Comparison of ENCODE assay signal across 16 mouse cellular contexts in genomic region chr13:59323441-59323840, GRCm38 (mm10).
A peak's percentile ranks its signal among the peaks of the same experiment; 100 is the strongest.
DNase-seq lines count a peak whose midpoint lies in the region; ATAC-seq lines count a peak whose summit lies in the region.
"Had no signal": no experiment of that assay in that cellular context is flagged by ENCODE, and none has a peak within 500 bp of the region (broad histone marks: within the 10 kb centered on the region; RNA-seq: fewer than 3 reads in every experiment).

No protein-coding gene starts in this region.

- ATAC-seq in hindbrain, embryonic 11.5 days (ENCODE audit: low FRiP score) = no peak
- no peak for ATAC-seq in hindbrain, embryonic 13.5 days (ENCODE audit: low FRiP score)
- ATAC-seq in neural tube, embryonic 15.5 days (ENCODE audit: low FRiP score) = no peak

- no peak overlapping the region for H3K4me2 ChIP-seq in hindbrain, embryonic 11.5 days (replicated peaks; ENCODE audit: low read depth, low read length)
- H3K4me2 ChIP-seq in hindbrain, embryonic 13.5 days = no peak overlapping the region
- no peak overlapping the region for H3K4me2 ChIP-seq in neural tube, embryonic 15.5 days
- H3K4me2 ChIP-seq: heart, embryonic 15.5 days; lung, embryonic 15.5 days had no signal

- H3K4me3 ChIP-seq in hindbrain, embryonic 11.5 days (ENCODE audit: low read depth, low read length) = no peak overlapping the region
- no peak overlapping the region for H3K4me3 ChIP-seq in hindbrain, embryonic 13.5 days
- H3K4me3 ChIP-seq in neural tube, embryonic 15.5 days (replicated peaks) = no peak overlapping the region
- H3K4me3 ChIP-seq: erythroblast, embryonic 14.5 days; heart, embryonic 15.5 days; left cerebral cortex, adult 2 months; lung, embryonic 15.5 days had no signal

- H3K4me1 ChIP-seq in hindbrain, embryonic 11.5 days (replicated peaks; ENCODE audit: control insufficient read depth, insufficient read depth, low read length) = no peaks in the 10 kb centered on the region
- 0 out of 2 replicates have a peak, but pooled peaks cover 4% of the 10 kb centered on the region for H3K4me1 ChIP-seq in hindbrain, embryonic 13.5 days (replicated peaks)
- 0 out of 2 replicates have a peak, but pooled peaks cover 3% of the 10 kb centered on the region for H3K4me1 ChIP-seq in neural tube, embryonic 15.5 days
- H3K4me1 ChIP-seq: heart, embryonic 15.5 days; lung, embryonic 15.5 days had no signal

- no peaks in the 10 kb centered on the region for H3K36me3 ChIP-seq in hindbrain, embryonic 11.5 days (ENCODE audit: control insufficient read depth, insufficient read depth, low read length)
- H3K36me3 ChIP-seq in hindbrain, embryonic 13.5 days = no peaks in the 10 kb centered on the region
- H3K36me3 ChIP-seq in neural tube, embryonic 15.5 days = no peaks in the 10 kb centered on the region
- H3K36me3 ChIP-seq: heart, embryonic 15.5 days; lung, embryonic 15.5 days had no signal

- no peak overlapping the region for H3K9ac ChIP-seq in hindbrain, embryonic 11.5 days (ENCODE audit: low read depth, low read length)
- no peak overlapping the region for H3K9ac ChIP-seq in hindbrain, embryonic 13.5 days
- H3K9ac ChIP-seq in neural tube, embryonic 15.5 days (replicated peaks) = no peak overlapping the region
- H3K9ac ChIP-seq: heart, embryonic 15.5 days; lung, embryonic 15.5 days had no signal

- H3K27ac ChIP-seq in hindbrain, embryonic 11.5 days (ENCODE audit: low read depth, low read length) = no peak overlapping the region
- no peak overlapping the region for H3K27ac ChIP-seq in hindbrain, embryonic 13.5 days
- no peak overlapping the region for H3K27ac ChIP-seq in neural tube, embryonic 15.5 days (replicated peaks)
- H3K27ac ChIP-seq: heart, embryonic 15.5 days; left cerebral cortex, adult 2 months; lung, embryonic 15.5 days had no signal

- peak; percentile 54 for DNase-seq in hindbrain, embryonic 11.5 days (ENCODE audit: low spot score)
- peak; percentile 43 for DNase-seq in neural tube, embryonic 10.5 days (ENCODE audit: extremely low spot score, low spot score)
- peak; percentile 17 for DNase-seq in embryo, embryonic 9.5 days (ENCODE audit: extremely low spot score)
- DNase-seq in retina, postnatal 1 day = peak; percentile 34
- no peak for DNase-seq in heart, adult 11 months
- no peak for DNase-seq in ovary, adult 18-20 months (ENCODE audit: low spot score)
- DNase-seq: cerebellum, adult 11-12 months; kidney, adult 11 months; right cerebral cortex, postnatal 14 days had no signal

- 51% methylated on average over 5 of the region's 5 CpGs for WGBS in hindbrain, embryonic 11.5 days
- 53% methylated on average over 5 of the region's 5 CpGs for WGBS in hindbrain, embryonic 13.5 days
- WGBS in neural tube, embryonic 15.5 days = 46% methylated on average over 5 of the region's 5 CpGs

- no peaks in the 10 kb centered on the region for H3K27me3 ChIP-seq in hindbrain, embryonic 11.5 days (ENCODE audit: control insufficient read depth, insufficient read depth, low read length)
- H3K27me3 ChIP-seq in hindbrain, embryonic 13.5 days = no peaks in the 10 kb centered on the region
- no peaks in the 10 kb centered on the region for H3K27me3 ChIP-seq in neural tube, embryonic 15.5 days (replicated peaks)
- H3K27me3 ChIP-seq: CH12.LX; heart, embryonic 15.5 days; lung, embryonic 15.5 days had no signal

- H3K9me3 ChIP-seq in hindbrain, embryonic 11.5 days (ENCODE audit: control insufficient read depth, low read length) = no peaks in the 10 kb centered on the region
- no peaks in the 10 kb centered on the region for H3K9me3 ChIP-seq in hindbrain, embryonic 13.5 days
- H3K9me3 ChIP-seq in neural tube, embryonic 15.5 days (replicated peaks) = no peaks in the 10 kb centered on the region
- H3K9me3 ChIP-seq: heart, embryonic 15.5 days; lung, embryonic 15.5 days had no signal

Comparison
In these comparisons a context has a peak if more than half of its experiments do, and no peak if none do; other contexts are left out.
1. DNase-seq: peak in hindbrain, embryonic 11.5 days (single experiment), neural tube, embryonic 10.5 days (single experiment), embryo, embryonic 9.5 days (single experiment) and retina, postnatal 1 day (single experiment); none in heart, adult 11 months (single experiment) and ovary, adult 18-20 months (single experiment).